Mouse (Mus musculus): ENCODE measurements around the gene Arf5. TPM values are rescaled to one million over a fixed set of nuclear protein-coding genes. Genes with fewer than 3 reads are reported as not detected.

Gene Arf5
- polyA plus RNA-seq (2011; ENCODE audit: insufficient read length, low read depth, missing spikeins), result 103 and 128 TPM in 2 replicates

DNA sequence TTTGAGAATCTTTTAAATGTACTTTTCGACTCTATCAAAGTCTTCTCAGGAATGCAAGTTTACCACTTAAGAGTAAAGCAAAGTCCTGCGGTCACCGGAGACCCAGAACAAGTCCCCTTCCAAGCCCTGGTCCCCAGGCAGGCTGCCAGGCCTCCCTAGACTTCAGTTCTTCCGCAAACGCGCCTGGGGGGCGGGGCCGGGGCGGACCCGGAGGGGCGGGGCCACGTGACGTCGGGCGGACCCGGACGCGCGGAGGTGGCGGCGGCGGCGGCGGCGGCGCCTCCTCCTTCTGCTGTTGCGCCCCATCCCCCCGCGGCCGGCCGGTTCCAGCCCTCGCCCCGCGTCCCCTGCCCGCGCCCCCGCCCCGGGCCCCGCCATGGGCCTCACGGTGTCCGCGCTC lies at the start of gene Arf5:
Gene Arf5 (plus strand): TSS at position 248 of the 400 bp plus-strand sequence.
- Histone ChIP-seq H3K4me3 (ENCODE audit: insufficient read depth, low read length) (peak within 1 kb of the TSS; percentile 90), H3K27ac (ENCODE audit: insufficient read depth, low read length) (peak within 1 kb of the TSS; percentile 45), H3K4me1 (ENCODE audit: control insufficient read depth, insufficient read depth, low read length) (peaks cover 5% of the 10 kb centered on the region; the same call in 1 of the 2 replicates)
- TF ChIP-seq POLR2A (IDR thresholded peaks at IDR 0.05; ENCODE audit: low read depth, low read length) (peak; percentile 72), CTCF (IDR thresholded peaks at IDR 0.05; ENCODE audit: borderline replicate concordance, insufficient read depth, low read length) (no peak)

DNA sequence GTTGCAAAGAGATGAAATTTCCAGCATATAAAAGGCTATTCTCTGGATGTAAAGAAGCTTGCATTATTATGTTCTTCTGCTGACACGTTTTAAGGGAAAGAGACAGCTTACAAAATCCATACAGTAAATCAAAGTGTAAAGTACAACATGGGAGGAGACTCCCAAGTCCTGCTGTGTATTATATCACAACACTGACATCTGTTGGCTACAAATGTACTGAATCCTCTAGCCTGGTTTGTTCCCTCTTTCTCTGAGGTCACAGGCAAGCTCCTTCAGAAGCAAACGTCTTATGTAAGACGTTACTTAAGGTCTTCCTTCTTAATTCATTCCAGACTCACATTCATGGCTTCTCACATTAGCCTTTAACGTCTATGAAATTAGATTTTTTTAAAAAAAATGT lies 41.4 kb upstream of the Arf5 start:
- Histone ChIP-seq H3K4me1 (ENCODE audit: control insufficient read depth, insufficient read depth, low read length) (no peaks in the 10 kb centered on the region), H3K4me3 (ENCODE audit: insufficient read depth, low read length) (no peak overlapping the region), H3K27ac (ENCODE audit: insufficient read depth, low read length) (no peak overlapping the region)
- no peak for TF ChIP-seq POLR2A (IDR thresholded peaks at IDR 0.05; ENCODE audit: low read depth, low read length)
- no peak for TF ChIP-seq CTCF (IDR thresholded peaks at IDR 0.05; ENCODE audit: borderline replicate concordance, insufficient read depth, low read length)

DNA sequence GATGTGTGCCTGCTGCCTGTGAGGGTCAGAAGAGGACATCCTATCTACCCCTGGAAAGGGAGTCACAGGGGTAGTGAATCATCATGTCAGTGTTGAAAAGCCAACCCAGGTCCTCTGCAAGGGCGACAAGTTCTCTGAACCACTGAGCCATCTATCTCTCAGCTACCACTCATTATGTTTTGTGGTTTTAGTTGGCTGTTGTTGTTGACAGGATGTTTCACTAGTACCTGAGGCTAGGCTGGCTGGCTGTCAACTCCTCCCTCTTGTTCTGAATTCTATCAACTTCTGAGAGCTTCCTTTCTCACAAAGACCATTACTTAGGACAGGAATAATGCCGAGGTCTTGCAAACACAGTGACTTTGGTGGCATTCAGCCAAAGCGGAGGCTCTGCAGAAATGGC lies 38.2 kb upstream of the Arf5 start:
- H3K4me1 ChIP-seq (ENCODE audit: control insufficient read depth, insufficient read depth, low read length), result no peaks in the 10 kb centered on the region
- TF ChIP-seq POLR2A (IDR thresholded peaks at IDR 0.05; ENCODE audit: low read depth, low read length) (no peak), CTCF (IDR thresholded peaks at IDR 0.05; ENCODE audit: borderline replicate concordance, insufficient read depth, low read length) (no peak)
- H3K27ac ChIP-seq (ENCODE audit: insufficient read depth, low read length), result no peak overlapping the region
- H3K4me3 ChIP-seq (ENCODE audit: insufficient read depth, low read length), result no peak overlapping the region

DNA sequence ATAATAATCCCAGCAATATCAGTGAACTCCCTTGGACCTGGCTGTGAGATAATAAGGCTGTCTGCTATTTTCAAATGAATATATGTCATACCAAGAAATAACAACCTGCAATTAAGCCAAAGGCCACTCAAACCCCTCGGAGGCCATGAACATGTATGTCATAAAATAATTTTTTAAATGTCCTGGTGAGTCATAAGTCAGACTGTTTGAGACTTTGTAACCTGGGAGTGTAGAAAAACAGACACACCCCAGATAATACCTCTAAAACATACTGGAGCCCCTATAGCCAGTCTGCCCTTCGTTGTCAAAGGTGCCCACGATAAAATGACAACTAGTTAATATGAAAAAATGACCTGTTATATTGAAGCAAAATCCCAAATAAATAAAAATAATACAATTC lies 34.3 kb upstream of the Arf5 start:
- Histone ChIP-seq H3K4me1 (ENCODE audit: control insufficient read depth, insufficient read depth, low read length) (no peaks in the 10 kb centered on the region), H3K4me3 (ENCODE audit: insufficient read depth, low read length) (no peak overlapping the region), H3K27ac (ENCODE audit: insufficient read depth, low read length) (no peak overlapping the region)
- no peak for TF ChIP-seq POLR2A (IDR thresholded peaks at IDR 0.05; ENCODE audit: low read depth, low read length)
- TF ChIP-seq CTCF (IDR thresholded peaks at IDR 0.05; ENCODE audit: borderline replicate concordance, insufficient read depth, low read length), result no peak

DNA sequence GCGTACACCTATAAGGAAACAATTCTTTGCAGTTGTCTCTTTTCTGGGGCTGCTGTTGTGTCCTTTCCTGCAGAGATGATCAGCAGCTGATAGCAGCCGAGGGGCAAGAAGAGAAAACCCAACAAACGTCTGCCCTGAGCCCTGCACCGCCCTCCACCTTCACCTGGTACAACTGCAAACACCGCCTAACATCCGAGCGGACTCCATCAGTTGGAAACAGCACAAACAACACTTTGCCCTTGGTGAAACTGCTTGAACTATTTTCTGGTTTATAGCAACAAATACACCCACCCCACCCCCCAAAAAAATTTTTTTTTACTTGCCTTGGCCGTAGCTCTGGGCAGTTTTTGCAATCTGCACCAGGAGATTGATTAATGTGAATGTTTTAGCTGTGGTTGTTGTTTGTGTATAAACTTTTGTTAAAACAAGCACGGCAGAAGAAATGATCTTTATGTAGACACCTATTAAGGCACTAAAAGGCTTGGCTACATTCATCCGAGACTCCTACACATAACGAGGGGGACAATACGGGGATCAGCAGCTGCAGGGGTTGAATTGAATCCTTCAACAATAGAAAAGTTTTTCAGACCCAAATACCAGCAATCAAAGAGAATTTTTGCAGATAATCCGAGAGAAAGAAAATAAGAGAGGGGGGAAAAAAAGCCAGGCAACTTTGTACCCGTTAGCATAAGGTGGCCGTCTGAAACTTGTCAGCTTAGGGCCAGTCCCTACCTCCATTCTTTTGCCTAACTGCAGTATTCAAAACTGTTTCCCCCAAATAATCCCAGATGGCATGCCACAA lies 27.1 kb upstream of the Arf5 start:
- Histone ChIP-seq H3K4me1 (ENCODE audit: control insufficient read depth, insufficient read depth, low read length) (no peaks in the 10 kb centered on the region), H3K4me3 (ENCODE audit: insufficient read depth, low read length) (no peak overlapping the region), H3K27ac (ENCODE audit: insufficient read depth, low read length) (no peak overlapping the region)
- no peak for TF ChIP-seq POLR2A (IDR thresholded peaks at IDR 0.05; ENCODE audit: low read depth, low read length)
- TF ChIP-seq CTCF (IDR thresholded peaks at IDR 0.05; ENCODE audit: borderline replicate concordance, insufficient read depth, low read length), result no peak

DNA sequence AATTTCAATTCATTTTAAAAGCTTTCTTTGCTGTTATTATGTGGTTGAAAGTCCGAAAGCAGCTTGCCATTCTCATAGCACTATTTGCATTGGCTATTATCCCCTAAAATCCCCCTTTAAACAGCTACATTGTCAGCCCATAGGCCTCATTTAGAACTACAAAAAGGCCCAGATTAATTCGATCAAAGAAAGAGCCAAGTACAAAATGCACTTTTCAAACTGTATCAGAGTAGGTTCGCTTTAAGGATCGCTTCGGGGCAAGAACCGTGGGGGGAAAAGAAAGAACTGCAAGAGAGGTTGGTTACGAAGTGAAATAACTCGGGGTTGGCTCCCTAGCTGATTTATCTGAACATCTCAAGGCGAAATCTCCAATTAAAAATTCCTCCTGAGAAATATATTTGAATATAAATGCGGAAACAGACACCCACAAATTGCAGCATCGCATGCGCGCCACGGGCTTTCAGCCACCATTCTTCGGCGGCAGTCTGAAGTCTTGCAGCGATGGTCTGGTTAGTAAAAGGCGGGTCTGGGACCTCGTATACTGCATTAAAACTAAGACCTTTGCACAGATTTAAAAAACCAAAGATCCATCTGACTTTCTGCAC lies 26.4 kb upstream of the Arf5 start:
- Histone ChIP-seq H3K4me3 (ENCODE audit: insufficient read depth, low read length) (peak overlapping the region; percentile 44), H3K27ac (ENCODE audit: insufficient read depth, low read length) (no peak overlapping the region), H3K4me1 (ENCODE audit: control insufficient read depth, insufficient read depth, low read length) (no peaks in the 10 kb centered on the region)
- no peak for TF ChIP-seq POLR2A (IDR thresholded peaks at IDR 0.05; ENCODE audit: low read depth, low read length)
- TF ChIP-seq CTCF (IDR thresholded peaks at IDR 0.05; ENCODE audit: borderline replicate concordance, insufficient read depth, low read length), result no peak

DNA sequence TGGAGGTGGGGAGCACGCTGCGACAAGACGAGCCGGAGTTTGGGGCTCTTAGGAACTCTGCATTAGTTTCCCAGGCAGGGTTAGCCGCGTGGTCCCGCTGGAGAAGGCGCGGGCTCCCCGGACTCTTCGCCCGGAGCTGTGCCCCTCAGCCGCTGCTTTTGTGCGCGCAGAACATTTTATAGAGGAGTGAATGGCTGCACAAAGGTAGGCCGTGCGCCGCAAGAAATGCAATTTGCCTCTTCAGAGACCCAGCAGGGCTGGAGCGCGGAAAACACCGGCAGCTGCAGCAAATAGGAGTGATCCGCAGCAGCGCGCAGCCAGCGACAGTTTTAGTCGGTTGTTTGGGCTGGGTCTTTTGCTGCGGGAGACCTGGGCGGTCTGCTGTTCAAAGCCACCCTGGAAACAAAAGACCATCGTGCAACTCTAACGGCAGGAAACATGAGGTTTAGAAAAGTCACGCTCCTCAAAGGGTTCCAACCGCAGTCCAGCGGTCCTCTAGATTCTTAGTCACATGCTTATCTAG lies 25.6 kb upstream of the Arf5 start, which contains the start of gene Zfp800:
Gene Zfp800 (minus strand): TSS at position 325 of the 523 bp plus-strand sequence.
- Histone ChIP-seq H3K4me1 (ENCODE audit: control insufficient read depth, insufficient read depth, low read length) (no peaks in the 10 kb centered on the region), H3K4me3 (ENCODE audit: insufficient read depth, low read length) (peak within 1 kb of the TSS; percentile 44), H3K27ac (ENCODE audit: insufficient read depth, low read length) (no peak within 1 kb of the TSS)
- TF ChIP-seq POLR2A (IDR thresholded peaks at IDR 0.05; ENCODE audit: low read depth, low read length) (no peak), CTCF (IDR thresholded peaks at IDR 0.05; ENCODE audit: borderline replicate concordance, insufficient read depth, low read length) (no peak)

DNA sequence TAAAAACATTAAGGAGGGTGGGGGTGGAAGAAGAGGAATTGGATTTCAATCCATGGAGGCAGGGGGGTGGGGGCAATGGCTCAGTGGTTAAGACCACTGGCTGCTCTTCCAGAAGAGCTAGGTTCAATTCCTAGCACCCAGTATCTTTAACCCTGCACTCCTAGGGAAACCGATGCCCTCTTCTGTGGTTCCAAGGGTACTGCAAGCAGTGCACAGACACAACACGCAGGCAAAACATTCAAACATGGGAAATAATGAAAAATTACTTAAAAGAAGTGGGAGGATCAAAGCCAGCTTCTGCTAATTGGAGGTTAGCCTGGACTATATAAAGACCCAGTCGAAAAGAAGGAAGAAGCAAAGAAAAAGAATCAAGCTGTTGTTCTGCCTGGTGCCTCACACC lies 24.6 kb upstream of the Arf5 start:
- no peak overlapping the region for H3K27ac ChIP-seq (ENCODE audit: insufficient read depth, low read length)
- TF ChIP-seq POLR2A (IDR thresholded peaks at IDR 0.05; ENCODE audit: low read depth, low read length) (no peak), CTCF (IDR thresholded peaks at IDR 0.05; ENCODE audit: borderline replicate concordance, insufficient read depth, low read length) (no peak)
- no peaks in the 10 kb centered on the region for H3K4me1 ChIP-seq (ENCODE audit: control insufficient read depth, insufficient read depth, low read length)
- no peak overlapping the region for H3K4me3 ChIP-seq (ENCODE audit: insufficient read depth, low read length)

DNA sequence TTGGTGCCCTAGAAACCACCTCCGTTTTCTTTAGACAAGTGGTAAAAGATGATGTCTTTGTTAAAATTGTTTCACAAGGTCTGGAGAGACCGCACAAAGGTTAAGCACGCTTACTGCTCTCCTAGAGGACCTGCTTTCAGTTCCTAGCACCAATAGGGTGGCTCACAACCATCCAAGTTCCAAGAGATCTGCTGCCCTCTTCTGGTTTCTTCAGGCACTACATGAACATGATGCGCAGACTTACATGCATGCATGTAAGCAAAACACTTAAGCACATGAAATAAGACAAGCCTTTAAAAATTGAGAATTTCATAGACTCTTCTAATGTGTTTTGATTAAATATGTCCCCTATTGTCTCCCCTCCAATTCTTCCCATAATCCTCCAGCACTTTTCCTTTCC lies 23.6 kb upstream of the Arf5 start:
- no peak overlapping the region for H3K27ac ChIP-seq (ENCODE audit: insufficient read depth, low read length)
- no peaks in the 10 kb centered on the region for H3K4me1 ChIP-seq (ENCODE audit: control insufficient read depth, insufficient read depth, low read length)
- TF ChIP-seq CTCF (IDR thresholded peaks at IDR 0.05; ENCODE audit: borderline replicate concordance, insufficient read depth, low read length), result no peak
- H3K4me3 ChIP-seq (ENCODE audit: insufficient read depth, low read length), result no peak overlapping the region

DNA sequence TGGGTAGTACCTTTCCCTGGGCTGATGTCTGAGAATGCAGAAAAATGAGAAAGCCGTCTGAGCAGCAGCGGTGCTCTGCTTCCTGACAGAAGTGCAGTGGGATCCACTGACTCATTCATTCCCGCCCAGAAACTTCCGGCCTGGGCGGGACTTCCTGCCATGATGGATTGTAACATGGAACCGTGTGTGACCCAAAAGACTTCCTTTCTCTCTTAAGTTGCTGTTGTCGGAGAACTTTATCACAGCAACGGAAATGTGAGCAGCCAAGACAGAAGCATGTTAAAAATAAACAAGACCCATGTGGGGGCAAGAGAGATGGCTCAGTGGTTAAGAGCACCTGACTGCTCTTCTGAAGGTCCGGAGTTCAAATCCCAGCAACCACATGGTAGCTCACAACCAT lies 13.3 kb upstream of the Arf5 start:
- TF ChIP-seq CTCF (IDR thresholded peaks at IDR 0.05; ENCODE audit: borderline replicate concordance, insufficient read depth, low read length) (no peak), POLR2A (IDR thresholded peaks at IDR 0.05; ENCODE audit: low read depth, low read length) (no peak)
- H3K4me3 ChIP-seq (ENCODE audit: insufficient read depth, low read length), result no peak overlapping the region
- no peaks in the 10 kb centered on the region for H3K4me1 ChIP-seq (ENCODE audit: control insufficient read depth, insufficient read depth, low read length)
- no peak overlapping the region for H3K27ac ChIP-seq (ENCODE audit: insufficient read depth, low read length)
